Mouse (Mus musculus) liver (tissue): ENCODE measurements at regions not wholly inside any gene's neighbourhood (a gene's known extent, or its start where the extent isn't known, plus 50 kb on each side); places are given as distances from the start of the nearest gene placed in this dataset.

ENCODE experiments used
- DNase-seq: peaks from one replicate; pipeline ENCODE4 v3.0.0-alpha.2; 2020; ENCODE audit warnings: mixed read lengths

- DNase-seq: no peak
These were observed 683.0 kb downstream of the Stpg2 start for GRCm38 (mm10) chr3:139888537-139888936.

- DNase-seq: no peak
These were observed 684.7 kb downstream of the Stpg2 start for GRCm38 (mm10) chr3:139890186-139890585.

- no peak for DNase-seq
These were observed 692.4 kb downstream of the Stpg2 start for GRCm38 (mm10) chr3:139897894-139898293.

- DNase-seq: no peak
These were observed 693.7 kb downstream of the Stpg2 start for GRCm38 (mm10) chr3:139899213-139899612.

- DNase-seq: no peak
These were observed 708.3 kb downstream of the Stpg2 start for GRCm38 (mm10) chr3:139913639-139914330.

- DNase-seq: no peak
These were observed 716.8 kb downstream of the Stpg2 start for GRCm38 (mm10) chr3:139922267-139922666.

- no peak for DNase-seq
These were observed 727.5 kb downstream of the Stpg2 start for GRCm38 (mm10) chr3:139933039-139933438.

GRCm38 (mm10) chr3:139946209-139946608, 740.7 kb downstream of the Stpg2 start:
- no peak for DNase-seq

- DNase-seq: no peak
These were observed 741.8 kb downstream of the Stpg2 start for GRCm38 (mm10) chr3:139947247-139947646.

GRCm38 (mm10) chr3:139949096-139949495, 743.6 kb downstream of the Stpg2 start:
- DNase-seq: no peak

GRCm38 (mm10) chr3:139950016-139950705, 744.7 kb downstream of the Stpg2 start:
- DNase-seq: no peak

GRCm38 (mm10) chr3:139951516-139951915, 746.0 kb downstream of the Stpg2 start:
- no peak for DNase-seq

- DNase-seq: no peak
These were observed 772.7 kb downstream of the Stpg2 start for GRCm38 (mm10) chr3:139978172-139978571.

GRCm38 (mm10) chr3:139985830-139986481, 780.5 kb downstream of the Stpg2 start:
- DNase-seq: no peak

- no peak for DNase-seq
These were observed 783.4 kb downstream of the Stpg2 start for GRCm38 (mm10) chr3:139988938-139989337.

GRCm38 (mm10) chr3:139989380-139989779, 783.9 kb downstream of the Stpg2 start:
- no peak for DNase-seq

- no peak for DNase-seq
These were observed 807.0 kb downstream of the Stpg2 start for GRCm38 (mm10) chr3:140012522-140012921.

GRCm38 (mm10) chr3:140034101-140034500, 828.6 kb downstream of the Stpg2 start:
- no peak for DNase-seq

GRCm38 (mm10) chr3:140035142-140035541, 829.6 kb downstream of the Stpg2 start:
- DNase-seq: no peak

- no peak for DNase-seq
These were observed 839.4 kb downstream of the Stpg2 start for GRCm38 (mm10) chr3:140044898-140045297.

- no peak for DNase-seq
These were observed 849.1 kb downstream of the Stpg2 start for GRCm38 (mm10) chr3:140054634-140055033.

- no peak for DNase-seq
These were observed 852.6 kb downstream of the Stpg2 start for GRCm38 (mm10) chr3:140057962-140058631.

GRCm38 (mm10) chr3:140059102-140059501, 853.6 kb downstream of the Stpg2 start:
- no peak for DNase-seq
